Comparison of ENCODE assay signal across 19 mouse cellular contexts in genomic region chr12:108133181-108133580, GRCm38 (mm10).
"Had no signal": no experiment of that assay in that cellular context is flagged by ENCODE, and none has a peak within 500 bp of the region (broad histone marks: within the 10 kb centered on the region; RNA-seq: fewer than 3 reads in every experiment).

No protein-coding gene starts in this region.

- H3K9ac ChIP-seq: kidney, embryonic 15.5 days; limb, embryonic 12.5 days; limb, embryonic 15.5 days; liver, embryonic 14.5 days; liver, postnatal 0 days; lung, embryonic 14.5 days; midbrain, embryonic 13.5 days; neural tube, embryonic 13.5 days; stomach, embryonic 15.5 days had no signal

- H3K9me3 ChIP-seq: kidney, embryonic 15.5 days; limb, embryonic 12.5 days; limb, embryonic 15.5 days; midbrain, embryonic 13.5 days; neural tube, embryonic 13.5 days; stomach, embryonic 15.5 days had no signal

- H3K4me3 ChIP-seq: kidney, embryonic 15.5 days; limb, embryonic 12.5 days; limb, embryonic 15.5 days; midbrain, embryonic 10.5 days; midbrain, embryonic 13.5 days; myocyte; neural tube, embryonic 13.5 days; stomach, embryonic 15.5 days had no signal

- H3K27me3 ChIP-seq: kidney, embryonic 15.5 days; limb, embryonic 12.5 days; limb, embryonic 15.5 days; midbrain, embryonic 13.5 days; neural tube, embryonic 13.5 days; stomach, embryonic 15.5 days had no signal

- H3K27ac ChIP-seq: kidney, embryonic 15.5 days; limb, embryonic 12.5 days; limb, embryonic 15.5 days; liver, embryonic 14.5 days; macrophage; midbrain, embryonic 10.5 days; midbrain, embryonic 13.5 days; neural tube, embryonic 13.5 days; stomach, embryonic 15.5 days had no signal

- DNase-seq: left cerebral cortex, postnatal 4 days; liver, postnatal 0 days; lung, embryonic 14.5 days; retina, postnatal 1 day; right cerebral cortex, postnatal 25 days; spleen, adult 18-20 months had no signal

- H3K4me1 ChIP-seq: limb, embryonic 12.5 days; limb, embryonic 15.5 days; midbrain, embryonic 13.5 days; stomach, embryonic 15.5 days had no signal

- ATAC-seq: liver, postnatal 0 days; lung, postnatal 0 days; midbrain, embryonic 13.5 days; midbrain, embryonic 16.5 days had no signal

- H3K4me2 ChIP-seq: kidney, embryonic 15.5 days; limb, embryonic 12.5 days; limb, embryonic 15.5 days; liver, embryonic 11.5 days; lung, embryonic 14.5 days; midbrain, embryonic 13.5 days; neural tube, embryonic 13.5 days; stomach, embryonic 15.5 days had no signal
